Mouse (Mus musculus): ENCODE results near the gene 4933434E20Rik.

Gene 4933434E20Rik

GRCm38 (mm10) chr3:90051441-90052350 lies at the start of gene 4933434E20Rik:
TSS of gene 4933434E20Rik (plus strand) at chr3:90051636.
- peak; percentile 78 for DNase-seq (ENCODE audit: low read depth, low spot score)

- no peak for DNase-seq (ENCODE audit: low read depth, low spot score)
Measured at GRCm38 (mm10) chr3:90004091-90004796, 47.2 kb upstream of the 4933434E20Rik start.

DNA sequence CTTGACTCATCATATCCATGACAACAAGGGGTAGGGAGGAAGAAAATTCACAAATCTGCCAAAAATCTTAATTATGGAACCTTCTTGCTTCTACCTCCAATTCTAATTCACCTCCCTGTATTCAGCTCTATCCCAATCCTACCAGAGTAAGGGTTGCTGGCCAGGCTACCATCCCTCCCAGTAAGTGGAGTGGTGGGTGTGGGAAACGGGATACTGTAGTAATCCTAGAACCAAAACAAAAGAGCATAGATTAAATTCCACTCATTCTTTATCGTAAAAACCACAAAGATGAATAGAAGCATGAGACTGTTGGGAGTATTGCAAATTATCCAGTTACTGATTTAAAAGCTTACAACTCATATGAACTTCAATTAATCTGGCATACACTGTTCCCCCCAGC lies 41.1 kb upstream of the 4933434E20Rik start:
- no peak for DNase-seq (ENCODE audit: low read depth, low spot score)

DNA sequence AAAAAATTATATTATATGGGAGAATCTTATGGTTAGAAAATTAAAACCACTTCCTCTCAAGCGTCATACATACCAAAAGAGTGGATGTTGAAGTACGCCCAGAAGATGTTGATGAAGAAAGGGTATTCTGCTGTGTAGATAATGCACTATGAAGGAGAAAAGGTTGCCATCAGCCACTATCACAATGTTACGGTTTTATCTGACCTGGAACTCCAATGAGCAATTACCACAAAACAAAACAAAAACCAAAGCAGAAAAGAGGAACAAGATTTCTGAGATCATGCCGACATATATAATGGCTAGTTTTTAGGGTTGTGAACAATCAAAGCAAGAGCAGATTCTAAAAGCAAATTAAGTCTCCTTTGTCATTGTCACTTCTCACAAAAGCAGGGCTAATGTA lies 34.8 kb upstream of the 4933434E20Rik start:
- DNase-seq (ENCODE audit: low read depth, low spot score) = no peak

DNA sequence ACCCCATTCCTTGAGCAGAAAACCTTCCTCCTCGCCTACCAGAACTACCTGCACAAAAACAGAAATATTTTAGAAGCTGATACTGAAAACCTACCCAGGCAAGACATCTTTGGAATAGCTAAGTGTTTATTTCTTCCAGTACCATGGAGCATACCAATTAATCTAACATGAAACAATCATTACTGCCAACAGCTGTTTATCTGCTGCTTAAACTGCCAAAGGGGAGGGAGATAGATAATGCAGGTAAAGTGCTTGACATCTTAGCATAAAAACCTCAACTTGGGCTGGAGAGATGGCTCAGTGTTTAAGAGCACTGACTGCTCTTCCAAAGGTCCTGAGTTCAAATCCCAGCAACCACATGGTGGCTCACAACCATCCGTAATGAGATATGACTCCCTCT lies 16.8 kb upstream of the 4933434E20Rik start:
- no peak for DNase-seq (ENCODE audit: low read depth, low spot score)

DNA sequence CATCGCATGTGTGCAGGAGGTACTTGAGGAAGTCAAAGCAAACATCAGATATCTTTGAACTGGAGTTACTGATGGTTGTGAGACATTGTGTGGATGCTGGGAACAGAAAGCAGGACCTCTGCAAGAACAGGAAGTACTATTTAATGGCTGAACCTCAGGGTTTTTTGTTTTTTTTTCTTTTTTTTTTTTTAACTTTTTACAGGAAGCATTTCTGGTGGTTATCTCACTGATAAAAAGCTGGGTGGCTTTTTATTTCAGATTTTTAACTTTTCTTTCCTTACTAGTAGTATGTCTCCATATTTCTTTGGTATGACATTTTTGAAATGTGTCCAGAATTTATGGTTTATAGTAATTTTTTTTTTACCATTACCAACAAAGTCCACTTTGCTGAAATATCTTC lies 15.2 kb upstream of the 4933434E20Rik start:
- DNase-seq (ENCODE audit: low read depth, low spot score) = no peak

GRCm38 (mm10) chr3:90049691-90050090 lies 1.7 kb upstream of the 4933434E20Rik start:
- DNase-seq (ENCODE audit: low read depth, low spot score) = no peak

DNA sequence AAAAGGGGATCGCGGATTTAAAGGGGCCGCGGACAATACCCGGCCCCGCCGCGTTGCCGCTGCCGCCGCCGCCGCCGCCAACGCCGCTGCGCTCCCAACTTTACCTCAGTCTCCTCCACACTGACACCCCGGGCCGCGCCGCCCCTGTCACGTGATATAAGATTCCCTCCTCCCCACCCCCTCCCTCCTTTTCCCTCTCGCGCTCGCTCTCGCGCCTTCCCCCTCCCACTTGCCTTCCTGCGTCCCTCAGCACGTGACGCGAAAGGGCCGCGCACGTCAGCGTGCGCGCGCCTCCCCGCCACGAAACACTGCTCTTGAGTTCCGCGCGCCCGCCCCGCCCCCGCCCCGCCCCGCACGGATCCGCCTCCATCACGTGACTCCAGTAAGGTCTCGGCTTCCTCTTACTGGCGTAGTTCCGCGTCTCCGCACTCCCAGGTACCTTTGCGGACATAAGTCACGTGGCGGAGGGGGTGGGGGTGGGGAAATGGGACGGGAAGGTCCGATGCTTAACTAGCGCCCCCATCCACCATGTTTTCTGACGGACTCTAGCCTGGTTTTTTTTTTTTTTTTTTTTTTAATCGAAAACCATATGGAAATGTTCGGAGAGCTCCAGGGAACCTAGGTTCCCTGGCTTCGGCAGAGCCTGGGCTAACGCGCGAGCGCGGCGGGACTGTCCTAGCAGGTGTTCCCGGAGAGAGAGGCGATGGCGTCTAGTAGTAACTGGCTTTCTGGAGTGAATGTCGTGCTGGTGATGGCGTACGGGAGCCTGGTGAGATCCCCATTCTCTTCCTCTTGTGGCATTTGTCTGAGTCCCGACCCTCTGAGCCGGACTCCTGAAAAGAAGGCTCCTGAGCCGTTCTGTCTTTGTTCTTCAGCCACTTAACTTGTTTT lies 1.2 kb downstream of the 4933434E20Rik start, which contains the start of gene Ubap2l:
Gene Ubap2l (minus strand): TSS at position 278 of the 891 bp plus-strand sequence.
- peak; percentile 99 for DNase-seq (ENCODE audit: low read depth, low spot score)

DNA sequence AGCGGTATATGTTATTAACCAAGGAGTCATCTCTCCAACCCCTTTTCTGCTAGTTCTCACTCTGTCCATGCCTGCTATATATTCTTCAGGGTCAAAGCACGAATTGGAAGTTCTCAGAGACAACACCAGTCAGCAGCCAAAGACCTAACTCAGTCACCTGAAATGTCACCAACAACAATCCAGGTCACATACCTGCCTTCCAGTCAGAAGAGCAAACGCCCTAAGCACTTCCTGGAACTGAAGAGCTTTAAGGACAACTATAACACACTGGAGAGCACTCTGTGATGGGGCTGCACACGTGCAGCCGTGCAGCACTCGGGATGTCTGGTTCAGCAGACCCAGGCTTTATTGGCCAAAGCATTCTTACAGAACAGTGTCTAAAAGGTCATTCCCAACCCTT lies 10.1 kb downstream of the 4933434E20Rik start:
- no peak for DNase-seq (ENCODE audit: low read depth, low spot score)

DNA sequence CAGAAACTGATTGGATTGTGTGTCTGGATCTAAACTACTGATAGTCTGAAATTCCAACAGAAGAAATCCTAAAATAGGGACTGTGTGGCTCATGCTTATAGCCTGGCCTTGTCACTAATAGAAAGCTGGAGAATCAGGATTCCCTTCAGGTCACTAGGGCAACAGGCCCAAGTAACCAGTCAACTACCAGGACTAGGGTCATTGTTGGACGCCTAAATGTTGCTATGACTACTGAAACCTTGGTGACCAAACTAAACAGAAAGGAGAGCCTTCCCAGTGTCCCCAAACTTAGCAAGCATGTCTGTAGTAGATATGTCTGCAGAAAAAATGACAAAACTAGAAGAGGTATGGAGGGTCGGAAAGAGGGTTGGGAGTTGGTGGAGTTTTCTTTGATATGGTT lies 11.1 kb downstream of the 4933434E20Rik start:
- DNase-seq (ENCODE audit: low read depth, low spot score) = no peak

DNA sequence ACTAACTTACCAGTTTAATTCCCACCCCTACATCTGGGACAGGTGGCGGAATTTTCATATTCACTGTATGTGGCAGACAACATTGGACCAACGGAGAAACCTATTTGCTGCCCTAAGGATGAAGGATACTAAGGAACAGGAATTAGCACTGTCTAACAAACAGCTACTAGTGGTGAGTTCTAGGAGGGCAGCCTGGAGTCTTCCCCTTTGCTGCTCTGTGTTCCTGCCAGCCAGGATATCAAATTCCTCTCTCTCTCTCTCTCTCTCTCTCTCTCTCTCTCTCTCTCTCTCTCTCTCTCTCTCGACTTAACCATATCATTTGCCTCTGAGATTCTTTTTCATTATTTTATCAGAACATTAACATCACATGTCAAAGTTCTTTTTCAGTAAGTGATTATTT lies 12.9 kb downstream of the 4933434E20Rik start:
- no peak for DNase-seq (ENCODE audit: low read depth, low spot score)

DNA sequence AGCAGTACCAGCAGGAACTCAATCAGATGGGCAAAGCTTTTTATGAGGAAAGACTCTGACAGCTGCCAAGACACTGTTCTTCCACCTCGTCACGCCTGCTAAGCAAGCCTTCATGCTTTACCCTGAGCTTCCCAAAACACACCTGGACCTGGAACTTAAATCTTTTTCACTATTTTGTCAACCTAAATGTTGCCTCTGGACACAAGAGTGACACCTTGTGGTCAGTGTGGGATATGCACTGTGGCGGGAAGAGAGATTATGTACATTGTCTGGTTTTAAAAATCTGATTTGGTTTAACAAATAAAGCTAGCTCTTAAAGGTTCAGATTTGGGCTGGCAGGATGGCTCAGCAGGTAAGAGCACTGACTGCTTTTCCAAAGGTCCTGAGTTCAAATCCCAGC lies 14.1 kb downstream of the 4933434E20Rik start:
- peak; percentile 80 for DNase-seq (ENCODE audit: low read depth, low spot score)

DNA sequence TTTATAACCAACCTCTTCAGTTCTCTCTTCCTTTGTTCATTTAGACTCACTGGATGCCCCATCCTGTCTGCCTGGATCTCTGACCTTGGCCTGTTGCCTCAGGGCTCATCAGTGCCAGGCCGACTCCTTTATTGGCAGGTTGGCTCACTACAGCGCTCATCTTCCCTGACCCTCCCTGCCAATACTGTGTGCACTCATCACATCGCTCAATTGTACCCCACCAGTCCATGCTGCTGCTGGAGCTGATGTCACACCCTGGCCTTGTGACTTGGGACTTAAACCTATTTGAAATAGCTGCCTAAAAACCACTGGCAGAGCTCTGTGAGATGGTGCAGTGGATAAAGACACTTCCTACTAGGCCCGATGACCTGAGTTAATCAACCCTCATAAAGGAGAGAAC lies 16.4 kb downstream of the 4933434E20Rik start:
- no peak for DNase-seq (ENCODE audit: low read depth, low spot score)

- DNase-seq (ENCODE audit: low read depth, low spot score) = no peak
Measured at GRCm38 (mm10) chr3:90069688-90070087, 18.3 kb downstream of the 4933434E20Rik start.

- no peak for DNase-seq (ENCODE audit: low read depth, low spot score)
Measured at GRCm38 (mm10) chr3:90072294-90072693, 20.9 kb downstream of the 4933434E20Rik start, which contains the start of gene Tpm3. TSS of gene Tpm3 (plus strand) at chr3:90072649.

- DNase-seq (ENCODE audit: low read depth, low spot score) = peak; percentile 91
Measured at GRCm38 (mm10) chr3:90076921-90077716, 25.7 kb downstream of the 4933434E20Rik start.

DNA sequence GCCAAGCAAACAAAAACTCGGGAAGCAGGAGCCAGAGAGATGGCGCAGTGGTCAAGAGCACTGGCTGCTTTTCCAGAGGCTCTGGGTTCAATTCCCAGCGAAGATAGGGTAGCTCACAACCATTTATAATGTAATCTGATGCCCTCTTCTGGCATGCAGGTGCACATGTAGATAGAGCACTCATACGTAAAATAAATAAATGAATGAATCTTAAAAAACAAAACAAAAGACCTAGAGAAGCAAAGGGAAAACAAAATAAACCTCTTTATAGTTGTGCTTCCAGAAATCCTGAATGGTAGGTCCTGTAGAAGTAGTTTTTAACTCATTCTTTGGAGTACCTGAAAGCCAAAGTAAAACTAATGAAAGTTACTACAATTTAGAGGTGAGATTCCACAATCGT lies 26.8 kb downstream of the 4933434E20Rik start:
- no peak for DNase-seq (ENCODE audit: low read depth, low spot score)

DNA sequence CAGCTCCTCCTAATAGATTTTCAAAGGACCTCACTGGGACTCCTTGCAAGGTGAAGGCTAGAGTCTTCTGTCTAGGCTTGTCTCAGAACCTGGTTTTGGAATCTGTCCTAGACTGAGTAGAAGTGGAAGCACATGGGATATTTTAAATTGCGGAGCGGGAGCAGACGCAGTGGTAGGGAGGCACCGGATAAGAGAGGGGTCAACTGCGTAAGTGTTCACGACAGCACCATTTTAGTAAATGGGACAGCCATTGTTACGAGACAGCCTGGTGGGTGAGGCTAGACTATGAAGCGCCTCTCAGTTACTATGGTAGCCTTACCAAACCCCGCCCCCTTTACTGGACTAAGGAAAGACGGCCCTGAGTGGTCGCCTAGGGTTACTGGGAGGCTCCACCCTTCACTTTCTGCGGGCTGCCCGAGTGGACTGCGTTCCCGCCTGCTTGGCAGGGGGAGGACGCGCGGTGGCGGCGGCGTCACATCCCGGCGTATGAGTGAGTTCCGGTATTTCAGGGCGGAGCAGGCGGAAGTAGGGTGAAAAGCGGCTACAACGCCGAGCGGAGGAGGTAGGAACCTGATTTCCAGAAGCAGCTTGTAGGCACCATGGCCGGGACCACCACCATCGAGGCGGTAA lies 27.8 kb downstream of the 4933434E20Rik start:
- DNase-seq (ENCODE audit: low read depth, low spot score) = peak; percentile 95

DNA sequence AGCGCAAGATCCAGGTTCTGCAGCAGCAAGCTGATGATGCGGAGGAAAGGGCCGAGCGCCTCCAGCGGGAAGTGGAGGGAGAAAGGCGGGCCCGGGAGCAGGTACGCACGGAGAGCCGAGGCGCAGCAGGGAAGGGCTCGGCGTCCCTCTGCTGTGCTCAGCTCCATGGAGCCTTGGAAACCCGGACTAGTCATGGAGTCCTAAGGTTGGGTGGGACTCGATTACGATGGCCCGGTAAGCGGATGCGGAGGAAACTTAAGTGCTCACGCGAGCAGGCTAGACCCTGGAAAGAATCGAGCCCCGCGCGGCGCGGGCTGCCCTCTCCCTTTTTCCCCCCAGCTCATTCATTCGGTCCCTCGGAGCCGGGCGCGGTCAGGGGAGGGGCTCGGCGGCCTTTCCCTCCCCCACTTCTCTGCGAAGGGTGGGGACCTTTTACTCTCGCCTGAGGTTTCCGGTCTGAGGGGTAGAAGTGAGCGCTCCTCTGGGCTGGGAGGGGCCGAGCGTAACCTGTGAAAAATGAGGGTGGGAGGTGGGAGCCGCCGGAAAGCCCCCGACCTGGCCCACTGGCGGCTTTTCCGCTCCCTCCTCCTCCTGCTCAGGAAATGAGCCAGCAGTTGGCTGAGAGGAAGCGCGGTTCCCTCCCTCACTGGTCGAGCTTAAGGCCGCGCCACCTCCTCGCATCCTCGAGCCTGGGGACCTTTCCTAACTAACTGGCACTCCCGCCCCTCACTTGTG lies 28.5 kb downstream of the 4933434E20Rik start:
- DNase-seq (ENCODE audit: low read depth, low spot score) = peak; percentile 92

GRCm38 (mm10) chr3:90080498-90080863 lies 29.0 kb downstream of the 4933434E20Rik start:
- DNase-seq (ENCODE audit: low read depth, low spot score) = no peak
